Mouse (Mus musculus): ENCODE data around the gene Vmn1r29.
"Not testable (repeated sequence)": the region's sequence is repeated elsewhere in the genome, so short reads cannot be mapped to it uniquely, and the experiment has no call there.

Vmn1r29 gene

GRCm38 (mm10) chr6:58301249-58301648, at the start of gene Vmn1r29:
TSS of gene Vmn1r29 (plus strand) at chr6:58301549.
- no peak for DNase-seq (ENCODE audit: low read depth)

DNA sequence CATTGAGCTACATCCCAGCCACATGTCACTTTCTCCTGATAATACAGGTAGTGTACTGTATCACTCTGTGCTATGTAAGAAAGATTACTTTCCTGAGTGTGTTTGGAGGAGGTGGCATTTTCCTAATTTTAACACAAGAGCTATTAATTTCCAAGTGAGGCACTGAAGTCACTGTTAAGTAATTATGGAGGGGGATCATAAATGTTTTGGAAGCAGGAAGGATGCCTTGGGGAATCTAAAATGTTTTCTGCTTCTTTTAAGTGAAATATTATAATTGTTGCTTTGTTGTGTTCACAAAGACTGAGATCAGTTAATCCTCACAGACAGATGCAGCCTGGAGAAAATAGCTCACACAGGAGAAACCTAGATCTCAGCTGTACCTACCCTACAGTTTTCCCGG, 39.6 kb upstream of the Vmn1r29 start, which contains the start of gene Vmn1r28:
Gene Vmn1r28 (plus strand): TSS at position 301 of the 400 bp plus-strand sequence.
- DNase-seq (ENCODE audit: low read depth) = no peak

- not testable (repeated sequence) for DNase-seq (ENCODE audit: low read depth)
Measured at GRCm38 (mm10) chr6:58279661-58280060, 21.7 kb upstream of the Vmn1r29 start.

DNA sequence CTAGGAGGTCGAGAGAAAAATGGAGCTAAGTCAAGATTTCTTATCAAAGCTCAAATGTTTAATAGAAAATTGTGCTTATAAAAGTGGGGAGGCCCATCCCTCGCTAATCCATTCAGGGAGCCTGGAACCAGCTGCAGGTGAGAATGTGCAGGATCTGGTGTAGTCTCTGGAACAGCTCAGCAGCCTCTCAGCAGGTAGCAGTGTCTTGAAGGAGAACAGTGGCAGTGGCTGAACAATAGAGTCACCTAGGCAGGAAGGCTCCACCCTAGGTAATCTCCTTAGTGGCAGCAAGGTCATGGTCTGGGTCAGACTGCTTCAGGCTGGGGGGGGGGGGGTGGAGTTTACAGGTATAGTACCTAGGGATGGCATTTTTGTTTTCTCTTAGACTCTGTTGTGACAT, 9.1 kb upstream of the Vmn1r29 start:
- no peak for DNase-seq (ENCODE audit: low read depth)

GRCm38 (mm10) chr6:58298511-58298910, 2.8 kb upstream of the Vmn1r29 start:
- DNase-seq (ENCODE audit: low read depth) = not testable (repeated sequence)

DNA sequence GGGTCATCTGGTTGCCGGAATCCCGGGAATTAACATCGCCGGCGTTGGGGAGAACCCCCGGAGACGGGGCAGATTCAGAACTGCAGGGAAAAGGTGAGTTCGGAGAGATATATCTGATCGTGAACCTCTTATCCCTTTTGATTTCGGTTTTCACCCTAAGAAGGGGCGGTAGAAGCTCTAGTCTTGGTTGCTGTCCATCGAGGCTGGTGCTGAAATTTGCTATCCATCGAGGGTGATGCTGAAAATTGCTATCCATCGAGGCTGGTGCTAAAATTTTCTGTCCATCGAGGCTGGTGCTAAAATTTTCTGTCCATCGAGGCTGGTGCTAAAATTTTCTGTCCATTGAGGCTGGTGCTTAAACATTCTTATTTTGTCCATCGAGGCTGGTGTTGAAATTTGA, 29.3 kb downstream of the Vmn1r29 start:
- not testable (repeated sequence) for DNase-seq (ENCODE audit: low read depth)
